Mouse (Mus musculus): ENCODE data around the gene Paox.

Gene Paox

DNA sequence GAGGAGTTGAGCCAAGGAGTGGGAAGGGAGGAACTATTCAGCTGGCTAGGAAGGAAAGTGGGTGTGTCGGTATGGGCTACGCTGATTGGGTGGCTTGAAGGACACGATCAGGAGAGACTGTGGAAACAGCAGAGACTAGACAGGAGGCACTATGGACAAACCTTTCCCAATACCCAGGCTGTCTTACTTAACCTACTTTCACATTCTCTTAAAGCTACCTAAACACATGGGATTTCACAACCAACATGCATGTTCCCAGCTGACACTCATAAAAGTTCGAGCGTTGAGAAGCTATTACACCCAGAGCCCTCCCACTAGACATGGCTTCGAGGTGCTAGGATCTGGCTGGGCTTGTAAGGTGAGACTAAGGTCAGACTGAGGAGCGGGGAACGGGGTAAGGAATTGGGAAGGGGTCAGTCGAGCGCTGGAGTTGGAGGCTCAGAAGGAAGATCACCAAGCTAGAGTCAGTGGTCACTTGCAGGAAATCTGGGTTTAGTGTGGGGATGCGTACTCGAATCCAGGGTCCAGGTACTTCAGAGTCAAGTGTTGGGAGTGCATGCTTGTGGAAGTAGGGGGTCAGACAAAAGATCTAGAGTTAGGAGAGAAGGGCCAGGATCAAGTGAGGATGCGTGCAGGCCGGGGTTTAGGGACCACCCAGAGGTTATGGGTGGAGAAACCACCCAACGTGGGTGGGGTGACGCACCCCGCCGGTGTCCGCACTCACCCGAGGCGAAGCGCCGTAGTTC is at the start of gene Paox:
Paox (plus strand) TSS at position 217 of the 746 bp plus-strand sequence.
- no peak for DNase-seq

- no peak for DNase-seq
Measured at GRCm38 (mm10) chr7:140067397-140067796, 48.2 kb upstream of the Paox start.

GRCm38 (mm10) chr7:140070042-140070711 is 45.4 kb upstream of the Paox start:
- no peak for DNase-seq

GRCm38 (mm10) chr7:140077698-140078097 is 37.9 kb upstream of the Paox start:
- DNase-seq: no peak

DNA sequence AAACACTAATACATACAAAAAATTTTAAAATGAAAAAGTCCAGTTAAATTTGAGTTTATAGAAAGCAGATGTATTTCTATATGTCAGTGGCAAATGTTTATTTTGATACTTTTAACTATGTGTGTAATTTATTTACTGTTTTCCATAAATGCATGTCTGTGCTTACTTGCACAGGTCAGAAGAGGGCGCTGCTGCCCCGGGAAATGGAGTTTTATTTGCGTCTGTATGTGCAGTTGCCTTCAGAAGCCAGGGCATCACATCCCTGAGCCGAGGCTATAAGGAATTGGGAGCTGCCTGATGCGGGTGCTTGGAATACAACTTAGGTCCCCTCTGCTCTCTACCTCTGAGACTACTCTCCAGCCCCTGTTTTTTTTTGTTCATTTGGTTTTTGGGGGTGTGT is 36.9 kb upstream of the Paox start:
- peak; percentile 78 for DNase-seq

- peak; percentile 88 for DNase-seq
Measured at GRCm38 (mm10) chr7:140080503-140081156, 35.0 kb upstream of the Paox start.

GRCm38 (mm10) chr7:140081408-140082241 is 34.0 kb upstream of the Paox start:
- DNase-seq: peak; percentile 48

DNA sequence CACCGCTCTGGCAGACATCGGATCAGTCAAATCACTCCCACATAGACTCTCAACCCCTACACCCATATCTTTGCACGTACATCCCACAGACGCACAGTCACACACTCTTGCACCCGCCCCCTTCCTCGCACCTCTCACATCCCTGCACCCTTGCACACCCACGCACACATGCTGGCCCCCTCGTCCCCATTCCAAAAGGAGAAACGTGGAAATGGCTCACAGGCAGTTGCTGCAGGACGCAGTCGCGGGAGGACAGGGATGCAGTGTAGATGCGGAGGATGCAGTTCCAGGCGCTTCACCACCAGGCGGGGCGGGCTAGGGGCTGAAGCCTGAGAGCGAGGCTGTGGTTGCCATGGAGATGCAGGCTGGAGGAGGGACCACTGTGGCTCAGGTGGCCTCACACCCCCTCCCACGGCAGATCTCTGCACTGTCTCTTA is 33.3 kb upstream of the Paox start, which contains the start of gene Caly:
Caly (minus strand) TSS at position 307 of the 437 bp plus-strand sequence.
- DNase-seq: peak; percentile 92

GRCm38 (mm10) chr7:140090601-140091000 is 25.0 kb upstream of the Paox start:
- no peak for DNase-seq

GRCm38 (mm10) chr7:140092924-140093528 is 22.6 kb upstream of the Paox start, which contains the start of gene Prap1:
TSS of gene Prap1 (plus strand) at chr7:140093395.
- DNase-seq: no peak

GRCm38 (mm10) chr7:140094954-140095353 is 20.6 kb upstream of the Paox start:
- DNase-seq: no peak

DNA sequence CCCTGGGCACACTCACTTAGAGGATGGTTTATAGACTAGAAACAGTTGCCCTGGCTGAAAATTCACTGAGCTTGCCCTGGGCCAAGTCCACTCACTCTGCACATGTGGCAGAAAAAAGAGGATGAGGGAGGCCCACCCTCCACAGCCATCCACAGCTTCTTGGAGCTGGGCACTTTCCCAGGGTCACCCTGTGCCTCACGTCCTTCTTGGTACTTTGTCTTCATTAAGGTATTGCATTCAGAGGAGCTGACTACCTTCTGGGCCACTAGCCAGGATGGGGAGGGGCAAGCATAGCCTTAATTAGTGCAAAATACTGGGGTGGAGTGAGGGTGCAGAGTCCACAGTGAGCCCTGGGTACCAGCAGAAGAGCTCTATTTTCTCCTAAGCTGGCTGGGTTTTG is 20.0 kb upstream of the Paox start:
- DNase-seq: no peak

DNA sequence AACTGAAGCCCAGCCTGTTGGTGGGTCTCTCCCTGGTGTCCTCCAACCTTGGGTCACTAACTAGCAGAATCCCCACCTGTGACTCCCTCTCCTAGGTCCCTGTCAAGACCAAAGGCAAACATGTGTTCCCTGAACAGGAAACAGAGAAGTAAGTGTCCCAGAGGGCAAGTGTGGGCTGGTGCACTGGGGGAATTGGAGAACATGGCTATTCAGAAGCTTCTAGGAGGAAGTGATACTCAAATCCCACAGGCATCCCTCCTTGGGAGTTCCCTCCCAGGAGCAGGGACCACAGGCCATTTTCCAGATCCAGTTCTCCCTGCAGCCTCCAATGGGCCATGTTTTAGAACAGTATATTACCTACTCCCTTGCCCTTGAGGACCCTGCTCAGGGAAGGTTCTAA is 19.5 kb upstream of the Paox start:
- no peak for DNase-seq

GRCm38 (mm10) chr7:140098466-140098865 is 17.1 kb upstream of the Paox start:
- DNase-seq: no peak

GRCm38 (mm10) chr7:140101498-140101897 is 14.1 kb upstream of the Paox start:
- no peak for DNase-seq

GRCm38 (mm10) chr7:140101993-140102860 is 13.4 kb upstream of the Paox start, which contains the start of gene Fuom:
TSS of gene Fuom (minus strand) at chr7:140102441.
- peak; percentile 79 for DNase-seq

DNA sequence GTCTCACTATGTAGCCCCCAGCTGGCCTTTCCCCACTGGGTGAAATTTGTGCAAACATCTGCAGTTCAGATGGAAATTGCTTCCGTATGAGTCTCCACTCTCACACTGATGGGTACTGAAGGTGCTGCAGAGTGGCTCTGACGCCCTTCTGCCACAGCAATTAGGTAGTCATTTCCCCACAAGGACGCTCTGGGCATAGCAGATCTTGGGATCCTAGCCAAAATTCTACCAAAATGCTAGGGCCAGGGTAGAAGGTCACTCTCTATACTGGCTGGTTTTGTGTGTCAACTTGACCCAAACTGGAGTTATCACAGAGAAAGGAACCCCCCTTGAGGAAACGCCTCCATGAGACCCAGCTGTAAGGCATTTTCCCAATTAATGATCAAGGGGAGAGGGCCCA is 11.6 kb upstream of the Paox start:
- DNase-seq: no peak

DNA sequence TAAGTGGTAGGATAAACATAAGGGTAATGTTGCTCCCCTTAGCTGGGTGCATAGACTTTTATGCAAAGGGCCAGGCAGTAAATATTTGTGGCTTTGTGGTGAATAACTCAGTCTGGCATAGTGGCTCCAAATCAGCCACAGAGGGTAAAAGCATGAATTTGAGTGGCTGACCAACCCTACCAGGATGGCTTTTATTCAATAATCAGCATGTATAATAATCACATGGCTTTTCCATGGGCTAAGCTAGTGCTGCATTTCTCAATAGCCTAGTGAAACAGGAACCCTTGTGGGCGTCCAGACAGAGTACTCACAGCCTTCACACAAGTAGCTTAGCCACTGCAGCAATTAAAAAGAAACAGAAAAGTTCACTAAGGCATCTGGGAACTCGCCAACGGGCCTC is 3.7 kb upstream of the Paox start:
- DNase-seq: no peak

DNA sequence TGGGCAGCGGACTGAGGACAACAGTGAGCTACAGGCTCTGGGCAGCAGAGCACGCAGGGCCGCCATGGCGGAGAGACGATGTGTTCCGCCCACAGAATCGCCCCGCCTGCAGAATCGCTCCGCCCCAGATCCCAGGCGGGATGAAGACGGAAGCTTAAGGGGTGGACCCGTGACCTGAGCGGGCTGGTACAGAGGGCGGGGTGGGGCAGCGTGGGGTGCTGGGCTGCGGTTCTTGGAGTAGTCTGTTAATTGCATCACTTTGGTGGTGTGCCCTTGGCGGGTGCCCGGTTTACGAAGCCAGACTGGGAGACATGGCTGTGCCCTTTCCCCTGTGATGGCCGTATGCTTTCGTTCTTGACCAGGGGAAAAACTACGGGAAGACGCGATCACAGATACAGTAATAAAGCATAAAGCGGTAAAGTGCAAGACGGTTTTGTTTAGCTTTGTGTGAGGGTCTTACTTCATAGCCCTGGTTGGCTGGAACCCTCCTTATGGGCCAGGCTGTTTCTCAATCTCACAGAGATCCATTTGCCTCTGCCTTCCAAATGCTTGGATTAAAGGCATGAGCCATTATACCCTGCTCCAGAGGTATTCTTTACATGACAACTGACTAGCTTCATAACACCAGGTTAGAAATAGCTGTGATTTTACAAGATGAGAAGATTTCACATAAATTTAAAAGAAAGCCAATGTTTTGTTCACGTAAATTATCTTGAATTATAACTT is 893 bp downstream of the Paox start, which contains the start of gene Echs1:
Echs1 (minus strand) TSS at position 148 of the 726 bp plus-strand sequence.
- DNase-seq: peak; percentile 80

- DNase-seq: no peak
Measured at GRCm38 (mm10) chr7:140120484-140120883, 4.9 kb downstream of the Paox start.
